Mouse (Mus musculus) CD4-positive, CD25-positive, alpha-beta regulatory T cell, adult 4 months (primary cell): ENCODE measurements around the gene 1700023F06Rik. TPM values are rescaled to one million over a fixed set of nuclear protein-coding genes. Genes with fewer than 3 reads are reported as not detected.
"Not testable (repeated sequence)": the region's sequence is repeated elsewhere in the genome, so short reads cannot be mapped to it uniquely, and the experiment has no call there.

Source experiments
- ATAC-seq: one replicate; pipeline ENCODE4 v1.8.0; 2017
- polyA plus RNA-seq, 2 experiments: library from polyadenylated mRNA; unstranded; fragments of 100-300 nt; shearing (Covaris generic); gene quantifications; one replicate each; pipeline ENCODE4 v1.2.1; 2017

The 1700023F06Rik gene
- not detected for polyA plus RNA-seq

GRCm38 (mm10) chr11:103208458-103208857, at the start of gene 1700023F06Rik:
Gene 1700023F06Rik (minus strand): TSS chr11:103208558.
- no peak for ATAC-seq

- ATAC-seq = no peak
Measured at GRCm38 (mm10) chr11:103257938-103258481, 49.7 kb upstream of the 1700023F06Rik start.

DNA sequence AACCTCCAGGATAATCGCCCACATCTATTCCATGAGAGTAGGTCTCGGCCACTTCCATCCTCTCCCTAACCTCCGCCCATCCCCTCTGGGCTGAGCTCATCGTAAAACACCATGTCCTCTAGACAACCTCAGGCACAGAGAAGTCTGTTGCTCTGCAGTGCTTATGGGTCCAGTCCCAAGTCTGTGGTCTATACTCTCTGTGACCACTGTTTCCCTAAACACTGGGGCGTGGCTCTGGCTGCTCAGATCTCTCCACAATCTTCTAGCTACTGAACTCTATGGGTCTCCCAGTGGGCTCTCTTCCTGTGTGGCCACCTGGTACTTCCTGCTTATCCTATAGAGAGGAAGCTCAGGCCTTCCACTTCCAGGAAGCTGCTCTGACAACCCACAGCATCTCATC, 45.2 kb upstream of the 1700023F06Rik start:
- no peak for ATAC-seq

GRCm38 (mm10) chr11:103252380-103252779, 44.0 kb upstream of the 1700023F06Rik start:
- no peak for ATAC-seq

DNA sequence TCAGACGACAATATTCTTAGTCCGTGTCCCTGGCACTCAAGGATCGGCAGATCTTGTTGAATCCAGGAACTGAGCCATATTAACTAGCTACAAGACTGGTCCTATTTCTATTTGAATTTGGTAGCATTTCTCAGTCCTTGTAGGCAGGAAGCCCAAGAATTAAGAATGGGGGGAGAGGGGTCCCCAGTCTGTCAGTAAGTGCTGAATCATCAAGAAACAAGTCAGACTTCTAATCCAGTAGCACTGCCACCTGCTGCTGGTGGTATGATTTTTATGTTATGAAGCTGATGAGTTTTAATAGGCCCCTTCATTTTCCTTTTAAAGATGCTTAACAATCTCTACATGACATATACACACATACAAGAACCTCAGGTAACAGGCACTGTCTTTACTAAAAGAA, 42.0 kb upstream of the 1700023F06Rik start:
- ATAC-seq = no peak

GRCm38 (mm10) chr11:103249509-103249908, 41.2 kb upstream of the 1700023F06Rik start:
- no peak for ATAC-seq

DNA sequence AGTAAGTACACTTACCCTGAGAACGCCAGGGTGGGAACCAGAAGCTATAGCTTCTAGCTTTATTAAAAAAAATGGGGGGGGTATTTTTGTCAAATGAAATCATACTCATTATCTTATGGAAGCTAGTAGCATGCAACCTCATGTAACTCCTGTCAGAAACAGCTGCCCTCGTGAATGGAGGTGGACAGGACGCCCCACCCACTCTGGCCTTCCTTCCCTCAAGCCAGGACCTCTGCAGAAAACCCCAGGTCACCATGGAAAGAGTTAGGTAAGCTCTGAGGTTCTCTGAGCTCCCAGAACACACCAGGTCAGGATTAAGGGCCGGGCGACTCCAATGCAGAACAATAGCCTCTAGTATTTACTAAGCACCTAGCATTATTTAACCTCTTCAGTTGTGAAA, 40.5 kb upstream of the 1700023F06Rik start:
- no peak for ATAC-seq

- no peak for ATAC-seq
Measured at GRCm38 (mm10) chr11:103247504-103248177, 39.3 kb upstream of the 1700023F06Rik start.

DNA sequence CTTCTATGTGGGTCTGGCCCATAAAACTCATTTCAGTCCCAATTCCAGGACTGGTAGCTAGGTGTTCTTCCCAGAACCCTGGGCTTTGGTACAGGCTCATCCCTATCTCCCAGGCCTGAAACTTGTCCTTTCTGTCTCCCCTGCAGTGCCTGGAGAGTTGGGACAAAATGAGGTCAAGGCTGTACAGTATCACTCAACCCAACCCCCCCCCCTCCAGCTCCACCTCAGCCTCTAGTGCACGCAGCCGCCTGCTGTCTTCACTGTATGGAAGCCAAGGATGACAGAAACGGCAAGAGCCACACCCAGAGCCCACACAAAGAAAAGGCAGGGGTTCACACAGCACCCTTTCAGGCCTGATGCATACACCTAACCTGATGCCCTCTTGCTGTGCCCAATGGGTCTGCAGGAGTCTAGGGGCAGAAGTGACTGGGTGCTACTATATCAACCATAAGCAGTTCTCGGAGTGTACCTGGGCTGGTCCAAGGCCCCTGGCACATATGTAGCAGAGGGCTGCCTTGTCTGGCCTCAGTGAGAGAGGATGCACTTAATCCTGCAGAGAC, 38.5 kb upstream of the 1700023F06Rik start:
- ATAC-seq = no peak

DNA sequence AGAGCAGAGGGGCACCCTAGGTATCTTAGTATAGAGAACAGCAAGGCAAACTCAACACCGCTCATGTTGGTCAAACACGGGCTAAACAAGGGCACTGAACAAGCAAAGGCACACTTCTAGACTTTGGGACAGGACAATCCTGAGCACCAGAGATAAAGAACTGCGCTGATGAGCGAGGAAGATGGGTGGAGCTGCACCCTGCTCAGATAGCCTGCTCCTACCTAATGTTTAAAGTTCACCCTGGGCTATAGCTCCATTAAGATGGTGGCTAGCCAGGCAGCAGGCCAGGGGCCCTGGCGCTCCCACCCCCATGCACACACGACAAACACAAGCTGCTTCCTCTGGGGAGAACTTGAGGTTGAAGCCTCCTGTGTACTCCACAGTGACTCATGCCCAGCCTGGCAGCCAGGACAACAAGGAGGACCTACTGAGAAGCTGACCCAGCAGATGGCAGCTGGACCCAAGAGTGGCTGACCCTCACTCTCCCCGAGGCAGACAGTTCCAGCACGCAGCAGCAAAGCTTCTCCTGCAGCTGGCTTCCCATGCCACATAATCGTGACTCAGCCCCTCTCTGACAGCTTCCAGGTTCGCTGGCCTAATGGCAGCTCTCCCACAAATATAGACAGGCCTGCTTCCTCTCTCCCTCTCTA, 37.8 kb upstream of the 1700023F06Rik start:
- no peak for ATAC-seq

DNA sequence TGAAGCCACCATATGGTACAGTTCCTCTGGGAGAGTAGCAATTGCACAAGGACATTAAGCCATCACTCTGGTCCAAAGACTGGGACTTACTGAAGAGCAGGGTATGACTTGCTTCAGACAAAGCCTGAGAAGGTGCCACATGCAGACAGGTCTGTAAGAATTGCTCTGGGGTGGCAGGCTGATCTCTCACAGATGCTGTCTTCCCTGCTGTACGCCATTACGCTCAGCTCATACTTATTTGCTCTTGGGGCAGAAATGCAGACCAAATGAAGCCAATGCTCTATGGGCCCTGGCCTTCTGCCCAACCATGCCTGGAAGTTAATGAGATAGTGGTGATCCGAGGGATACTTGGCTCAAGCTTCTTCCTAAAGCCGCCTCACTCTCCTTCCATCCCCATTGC, 36.5 kb upstream of the 1700023F06Rik start:
- no peak for ATAC-seq

- ATAC-seq = no peak
Measured at GRCm38 (mm10) chr11:103240740-103241139, 32.4 kb upstream of the 1700023F06Rik start.

- ATAC-seq = no peak
Measured at GRCm38 (mm10) chr11:103237757-103238156, 29.4 kb upstream of the 1700023F06Rik start.

DNA sequence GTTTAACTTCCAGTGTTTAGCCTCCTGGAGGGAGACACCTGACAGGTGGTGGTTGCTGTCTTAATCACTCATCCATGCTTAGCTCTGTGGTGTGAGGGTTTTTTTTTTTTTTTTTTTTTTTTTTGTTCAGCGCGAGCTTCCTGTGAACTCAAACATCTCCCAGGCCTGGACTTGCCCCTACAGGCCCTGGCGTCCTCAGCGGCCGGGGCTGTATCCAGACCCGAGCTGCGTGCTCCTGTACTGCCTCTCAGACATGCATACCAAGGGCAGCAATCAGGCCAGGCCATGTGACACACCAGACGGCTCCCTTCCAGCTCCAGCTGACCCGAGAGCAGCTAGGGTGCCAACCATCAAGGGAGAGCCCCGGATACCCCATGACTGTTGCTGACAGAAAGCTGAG, 28.5 kb upstream of the 1700023F06Rik start:
- no peak for ATAC-seq

GRCm38 (mm10) chr11:103236431-103236830, 28.1 kb upstream of the 1700023F06Rik start:
- ATAC-seq = no peak

- ATAC-seq = no peak
Measured at GRCm38 (mm10) chr11:103235702-103236101, 27.3 kb upstream of the 1700023F06Rik start.

DNA sequence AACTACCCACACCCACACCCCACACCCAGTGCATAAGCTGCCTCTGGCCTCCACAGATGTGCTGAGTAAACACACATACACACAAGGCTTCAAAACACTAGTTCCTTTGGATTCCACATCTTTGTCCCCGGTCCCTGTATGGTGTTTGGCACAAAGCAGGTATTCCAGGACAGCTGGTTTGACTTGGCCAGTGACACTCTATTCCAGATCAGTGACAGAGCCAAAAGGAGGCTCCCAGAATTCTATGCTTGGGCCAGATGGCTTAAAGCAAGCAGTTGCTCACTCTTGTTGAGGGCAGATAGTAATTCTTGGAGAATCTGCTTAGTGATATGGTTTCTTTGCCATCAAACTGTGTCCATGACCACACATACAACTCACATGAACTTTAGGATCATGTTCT, 26.1 kb upstream of the 1700023F06Rik start:
- no peak for ATAC-seq

DNA sequence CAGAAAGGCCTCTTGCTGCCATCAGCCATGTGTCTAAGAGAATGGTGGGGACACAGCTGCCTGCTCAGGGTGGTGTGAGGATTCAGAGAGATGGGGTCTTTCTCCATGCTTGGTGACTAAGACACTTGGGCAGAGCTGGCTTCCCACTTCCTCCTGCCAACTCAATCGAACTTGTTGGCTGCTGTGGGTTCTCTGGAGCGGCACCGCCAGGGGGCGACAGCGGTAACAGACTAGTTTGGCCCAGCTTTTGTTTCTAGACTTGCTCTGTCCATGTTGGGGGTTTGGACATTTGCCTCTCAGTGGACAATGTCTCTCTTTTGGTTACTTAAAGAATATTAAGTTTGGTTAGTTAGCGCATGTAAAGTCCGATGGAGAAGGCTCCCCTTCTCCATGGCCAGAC, 24.6 kb upstream of the 1700023F06Rik start:
- ATAC-seq = peak; percentile 68

DNA sequence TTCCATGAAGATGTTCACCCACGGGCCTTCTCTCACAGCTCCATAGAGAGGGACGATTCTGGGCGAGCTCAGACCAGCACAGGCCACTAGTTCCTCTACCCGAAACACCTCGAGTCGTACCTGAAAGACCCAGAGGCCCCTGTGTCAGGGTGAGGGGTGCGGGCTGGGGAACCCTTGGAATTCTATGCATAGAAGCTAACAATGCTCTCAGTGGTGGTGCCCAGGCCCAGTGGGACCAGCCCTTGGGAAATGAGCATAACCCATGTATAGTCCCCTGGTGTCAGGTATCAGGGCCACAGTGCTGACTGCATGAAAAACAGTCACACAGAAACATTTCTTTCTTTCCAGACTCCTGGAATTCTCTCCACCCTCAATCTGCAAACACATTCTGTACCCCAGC, 23.0 kb upstream of the 1700023F06Rik start:
- no peak for ATAC-seq

- no peak for ATAC-seq
Measured at GRCm38 (mm10) chr11:103230626-103231025, 22.3 kb upstream of the 1700023F06Rik start.

- ATAC-seq = no peak
Measured at GRCm38 (mm10) chr11:103229608-103230007, 21.2 kb upstream of the 1700023F06Rik start.

DNA sequence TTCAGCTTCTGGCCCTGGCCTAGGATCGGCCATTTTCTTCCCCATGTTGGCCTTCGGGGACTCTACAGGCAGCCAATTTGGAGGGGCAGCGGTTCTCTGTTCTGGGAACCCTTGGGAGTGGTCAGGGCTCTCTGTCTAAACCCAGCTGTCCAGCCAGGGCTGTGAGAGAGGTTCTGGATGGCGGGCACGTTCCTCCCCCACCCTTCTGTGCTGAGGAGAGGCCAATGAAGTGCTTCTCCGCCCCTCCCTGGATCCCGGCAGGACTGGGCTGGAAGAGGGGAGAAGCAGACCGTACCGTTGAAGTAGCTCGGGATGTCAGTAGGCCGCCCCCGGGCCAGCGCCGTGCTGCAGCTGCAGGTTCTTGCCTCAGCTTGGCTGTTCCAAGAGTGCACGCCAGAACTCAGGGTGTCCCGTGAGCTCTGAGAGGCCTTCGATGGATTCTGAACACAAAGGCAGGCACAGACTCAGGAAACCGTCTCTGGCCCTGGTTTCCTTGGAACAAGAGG, 15.6 kb upstream of the 1700023F06Rik start:
- no peak for ATAC-seq

GRCm38 (mm10) chr11:103223444-103223843, 15.1 kb upstream of the 1700023F06Rik start:
- ATAC-seq = no peak

- not testable (repeated sequence) for ATAC-seq
Measured at GRCm38 (mm10) chr11:103222718-103223117, 14.4 kb upstream of the 1700023F06Rik start.
